Mouse (Mus musculus) frontal cortex, postnatal 14 days (tissue): ENCODE results near the gene Helb.

Experiments used
- DNase-seq, 2 experiments: peaks; one replicate each; pipeline ENCODE4 v3.0.0; 2022; ENCODE audit warnings: low spot score in 2 of 2

The Helb gene

GRCm38 (mm10) chr10:120092548-120092947, 20.2 kb downstream of the Helb start:
- no peak for DNase-seq

- no peak for DNase-seq
These were observed 34.9 kb downstream of the Helb start for GRCm38 (mm10) chr10:120077850-120078249.

- no peak for DNase-seq
These were observed 46.5 kb downstream of the Helb start for GRCm38 (mm10) chr10:120066319-120066718.

GRCm38 (mm10) chr10:120064424-120064823, 48.4 kb downstream of the Helb start:
- peak in 1 of 2 experiments; percentile 48 for DNase-seq

GRCm38 (mm10) chr10:120061238-120062130, 51.3 kb downstream of the Helb start:
- DNase-seq: no peak

GRCm38 (mm10) chr10:120060579-120061237, 52.1 kb downstream of the Helb start:
- no peak for DNase-seq

- DNase-seq: no peak
These were observed 68.0 kb downstream of the Helb start for GRCm38 (mm10) chr10:120044714-120045234.

- DNase-seq: no peak
These were observed 68.5 kb downstream of the Helb start for GRCm38 (mm10) chr10:120044237-120044636.

GRCm38 (mm10) chr10:120038194-120038593, 74.6 kb downstream of the Helb start:
- peak; percentile 37 to 46 for DNase-seq

GRCm38 (mm10) chr10:120035824-120036223, 77.0 kb downstream of the Helb start:
- no peak for DNase-seq

- DNase-seq: no peak
These were observed 77.5 kb downstream of the Helb start for GRCm38 (mm10) chr10:120035211-120035733.

GRCm38 (mm10) chr10:120033866-120034265, 78.9 kb downstream of the Helb start:
- DNase-seq: no peak
